Mouse (Mus musculus) lung, embryonic 14.5 days (tissue): ENCODE data around the gene Sbf2. TPM values are rescaled to one million over a fixed set of nuclear protein-coding genes. Genes with fewer than 3 reads are reported as not detected.

Experiments used
- ATAC-seq: fragments of 200-750 bp; cut with Nextera tagmentation; 2 replicates; pipeline ENCODE4 v1.8.0; 2017; ENCODE audit warnings: mild to moderate bottlenecking, moderate TSS enrichment, moderate library complexity; ENCODE audit not compliant: insufficient read depth
- DNase-seq: peaks from one replicate; pipeline ENCODE4 v3.0.0-alpha.2; 2015
- H3K27ac ChIP-seq: fragments of 300-500 bp; sonication (generic); 2 replicates; pipeline ENCODE4 v1.5.1; 2014; ENCODE audit warnings: low read depth, mild to moderate bottlenecking, moderate library complexity
- H3K27me3 ChIP-seq: fragments of 300-500 bp; sonication (generic); 2 replicates; pipeline ENCODE4 v1.6.1; 2014; ENCODE audit warnings: low read length, control low read depth; ENCODE audit not compliant: insufficient read depth
- H3K36me3 ChIP-seq: fragments of 300-500 bp; sonication (generic); 2 replicates; pipeline ENCODE4 v1.6.1; 2014; ENCODE audit warnings: control low read depth; ENCODE audit not compliant: insufficient read depth
- H3K4me1 ChIP-seq: fragments of 300-500 bp; sonication (generic); 2 replicates; pipeline ENCODE4 v1.6.1; 2014; ENCODE audit warnings: antibody characterized with exemption, control low read depth; ENCODE audit not compliant: insufficient read depth
- H3K4me2 ChIP-seq: fragments of 300-500 bp; sonication (generic); 2 replicates; pipeline ENCODE4 v1.6.1; 2014; ENCODE audit warnings: mild to moderate bottlenecking
- H3K4me3 ChIP-seq: fragments of 300-500 bp; sonication (generic); 2 replicates; pipeline ENCODE4 v1.5.1; 2014; ENCODE audit warnings: low read depth, low read length
- H3K9ac ChIP-seq: fragments of 300-500 bp; sonication (generic); 2 replicates; pipeline ENCODE4 v1.6.1; 2014
- H3K9me3 ChIP-seq: fragments of 300-500 bp; sonication (generic); 2 replicates; pipeline ENCODE4 v1.6.1; 2016; ENCODE audit warnings: low read depth, low read length, control low read depth
- CTCF ChIP-seq: IDR thresholded peaks from 2 replicates; pipeline ENCODE4 v1.5.1; 2016; ENCODE audit warnings: antibody characterized with exemption, low read depth
- WGBS: fragments of 180-500 bp; shearing (Covaris S2); extraction: QIAGEN DNeasy Blood & Tissue Kit; methylation state at CpG from one replicate; pipeline ENCODE4 v1.1.7; 2014; 5-methylcytosine and 5-hydroxymethylcytosine counted together
- polyA plus RNA-seq: library from polyadenylated mRNA; unstranded; fragments of >200 nt; fragmentation: Nextera tagmentation; extraction: Ambion mirVana; gene quantifications from 2 replicates; pipeline ENCODE4 v1.2.1, GENCODE M21; 2014

Sbf2 gene
- polyA plus RNA-seq, 1 experiment from 2014 or later, result 45.4 TPM

GRCm38 (mm10) chr7:110362005-110362404 is 252.7 kb downstream of the Sbf2 start:
- Histone ChIP-seq H3K4me3 (no peak overlapping the region), H3K27me3 (no peaks in the 10 kb centered on the region), H3K9me3 (no peaks in the 10 kb centered on the region), H3K36me3 (peaks cover 42% of the 10 kb centered on the region), H3K27ac (no peak overlapping the region), H3K9ac (no peak overlapping the region), H3K4me2 (no peak overlapping the region), H3K4me1 (no peaks in the 10 kb centered on the region)
- ATAC-seq (no peak), DNase-seq (no peak)
- 88% methylated on average over 11 of the region's 11 CpGs for WGBS
- TF ChIP-seq CTCF, result no peak

- 83% methylated on average over 1 of the region's 1 CpGs for WGBS
- Histone ChIP-seq H3K27ac (no peak overlapping the region), H3K9ac (no peak overlapping the region), H3K4me1 (no peaks in the 10 kb centered on the region), H3K27me3 (no peaks in the 10 kb centered on the region), H3K4me3 (no peak overlapping the region), H3K36me3 (peaks cover 38% of the 10 kb centered on the region), H3K9me3 (no peaks in the 10 kb centered on the region), H3K4me2 (no peak overlapping the region)
- no peak for ATAC-seq
- no peak for TF ChIP-seq CTCF
- DNase-seq, result no peak
These were observed 253.2 kb downstream of the Sbf2 start for GRCm38 (mm10) chr7:110361516-110361915.

- ATAC-seq (no peak), DNase-seq (no peak)
- Histone ChIP-seq H3K36me3 (peaks cover 27% of the 10 kb centered on the region), H3K9ac (no peak overlapping the region), H3K9me3 (no peaks in the 10 kb centered on the region), H3K27ac (no peak overlapping the region), H3K4me1 (no peaks in the 10 kb centered on the region), H3K4me3 (no peak overlapping the region), H3K4me2 (no peak overlapping the region), H3K27me3 (no peaks in the 10 kb centered on the region)
- WGBS, result 95% methylated on average over 2 of the region's 2 CpGs
- no peak for TF ChIP-seq CTCF
These were observed 255.3 kb downstream of the Sbf2 start for GRCm38 (mm10) chr7:110359391-110359790.

- 88% methylated on average over 2 of the region's 2 CpGs for WGBS
- Histone ChIP-seq H3K4me1 (no peaks in the 10 kb centered on the region), H3K4me3 (no peak overlapping the region), H3K36me3 (peaks cover 12% of the 10 kb centered on the region; the same call in 1 of the 2 replicates), H3K4me2 (no peak overlapping the region), H3K9ac (no peak overlapping the region), H3K27me3 (no peaks in the 10 kb centered on the region), H3K27ac (no peak overlapping the region), H3K9me3 (no peaks in the 10 kb centered on the region)
- no peak for DNase-seq
- ATAC-seq, result no peak
- no peak for TF ChIP-seq CTCF
These were observed 260.8 kb downstream of the Sbf2 start for GRCm38 (mm10) chr7:110353971-110354370.

- 67% methylated on average over 1 of the region's 1 CpGs for WGBS
These were observed 267.5 kb downstream of the Sbf2 start for GRCm38 (mm10) chr7:110347250-110347649.

GRCm38 (mm10) chr7:110337601-110338000 is 277.1 kb downstream of the Sbf2 start:
- Histone ChIP-seq H3K27me3 (no peaks in the 10 kb centered on the region), H3K4me1 (no peaks in the 10 kb centered on the region), H3K36me3 (peaks cover 36% of the 10 kb centered on the region), H3K9ac (no peak overlapping the region), H3K4me3 (no peak overlapping the region), H3K27ac (no peak overlapping the region), H3K9me3 (no peaks in the 10 kb centered on the region), H3K4me2 (no peak overlapping the region)
- TF ChIP-seq CTCF, result no peak
- DNase-seq (no peak), ATAC-seq (no peak)
- WGBS, result 80% methylated on average over 4 of the region's 4 CpGs

More at GRCm38 (mm10) chr7:110347250-110347649, 267.5 kb downstream of the Sbf2 start:
- no peak for TF ChIP-seq CTCF
- no peaks in the 10 kb centered on the region for H3K27me3 ChIP-seq
- no peak overlapping the region for H3K4me2 ChIP-seq
- ATAC-seq, result no peak
- H3K4me3 ChIP-seq, result no peak overlapping the region
- no peak for DNase-seq
- H3K36me3 ChIP-seq, result peaks cover 21% of the 10 kb centered on the region; the same call in 1 of the 2 replicates
- no peak overlapping the region for H3K9ac ChIP-seq
- H3K9me3 ChIP-seq, result no peaks in the 10 kb centered on the region
- no peaks in the 10 kb centered on the region for H3K4me1 ChIP-seq
- H3K27ac ChIP-seq, result no peak overlapping the region

- TF ChIP-seq CTCF, result no peak
- peaks cover 61% of the 10 kb centered on the region for H3K36me3 ChIP-seq
- no peaks in the 10 kb centered on the region for H3K4me1 ChIP-seq
- no peak overlapping the region for H3K4me3 ChIP-seq
- H3K4me2 ChIP-seq, result no peak overlapping the region
- 84% methylated on average over 5 of the region's 5 CpGs for WGBS
- DNase-seq (no peak), ATAC-seq (no peak)
- H3K27ac ChIP-seq, result no peak overlapping the region
- H3K9me3 ChIP-seq, result no peaks in the 10 kb centered on the region
- no peak overlapping the region for H3K9ac ChIP-seq
- no peaks in the 10 kb centered on the region for H3K27me3 ChIP-seq
These were observed 289.2 kb downstream of the Sbf2 start for GRCm38 (mm10) chr7:110325381-110326110.
